Comparison of ENCODE assay signal across 11 mouse cellular contexts in genomic region chr4:43029749-43030148, GRCm38 (mm10). TPM values are rescaled to one million over a fixed set of nuclear protein-coding genes. Genes with fewer than 3 reads are reported as not detected.
DNase-seq lines count a peak whose midpoint lies in the region; ATAC-seq and TF ChIP-seq lines count a peak whose summit lies in the region.
"Had no signal": no experiment of that assay in that cellular context is flagged by ENCODE, and none has a peak within 500 bp of the region (broad histone marks: within the 10 kb centered on the region; RNA-seq: fewer than 3 reads in every experiment).

No protein-coding gene starts in this region.

- no peak for DNase-seq in kidney, adult 8-10 months
- DNase-seq in CH12.LX (ENCODE audit: extremely low read depth) = no peak
- no peak for DNase-seq in urinary bladder, postnatal 4 days (ENCODE audit: low spot score in 2 of 2)
- DNase-seq in urinary bladder, postnatal 10 days (ENCODE audit: low spot score) = no peak
- DNase-seq: kidney, adult 2 months; layer of hippocampus, postnatal 36 days; lung, postnatal 36 days had no signal

- TF ChIP-seq POLR2A in CH12.LX (IDR thresholded peaks at IDR 0.05; ENCODE audit: low read depth, low read length) = no peak

- no peak for TF ChIP-seq EP300 in CH12.LX (IDR thresholded peaks at IDR 0.05; ENCODE audit: low read length)

- no peak overlapping the region for H3K9ac ChIP-seq in kidney, embryonic 14.5 days (ENCODE audit: low read depth, low read length)
- H3K9ac ChIP-seq in CH12.LX (ENCODE audit: insufficient read depth, low read depth) = no peak overlapping the region
- 0 out of 2 replicates have a peak overlapping the region, but pooled peaks have one; percentile 7 for H3K9ac ChIP-seq in limb, embryonic 15.5 days

- no peaks in the 10 kb centered on the region for H3K9me3 ChIP-seq in kidney, embryonic 14.5 days (ENCODE audit: control insufficient read depth, low read length)
- H3K9me3 ChIP-seq in CH12.LX (replicated peaks; ENCODE audit: low read length) (no peaks in the 10 kb centered on the region), E14TG2a.4 (ENCODE audit: low read length) (no peaks in the 10 kb centered on the region)
- H3K9me3 ChIP-seq in limb, embryonic 15.5 days = no peaks in the 10 kb centered on the region
- H3K9me3 ChIP-seq: heart, embryonic 12.5 days had no signal

- H3K4me3 ChIP-seq in kidney, embryonic 14.5 days (ENCODE audit: low read length) = no peak overlapping the region; the same call in 1 of the 2 replicates
- H3K4me3 ChIP-seq in CH12.LX (replicated peaks in 1 of 3; ENCODE audit: low read depth in 2 of 3, low read length in 2 of 3, poor library complexity in 1 of 3) (no peak overlapping the region), E14TG2a.4 (replicated peaks; ENCODE audit: low read length) (peak overlapping the region; percentile 94)
- peak overlapping the region; percentile 77; the same call in 1 of the 2 replicates for H3K4me3 ChIP-seq in limb, embryonic 15.5 days

- TF ChIP-seq CTCF in CH12.LX (conservative IDR thresholded peaks at IDR 0.05 in 1 of 2, IDR thresholded peaks at IDR 0.05 in 1 of 2; ENCODE audit: low read depth in 2 of 2, low read length in 2 of 2) = no peak
- no peak for TF ChIP-seq CTCF in E14TG2a.4 (conservative IDR thresholded peaks at IDR 0.05; ENCODE audit: low read length)

- no peak for TF ChIP-seq RAD21 in CH12.LX (IDR thresholded peaks at IDR 0.05; ENCODE audit: low read depth, low read length)

- H3K79me2 ChIP-seq in CH12.LX (replicated peaks; ENCODE audit: control insufficient read depth, extremely low read depth, insufficient read depth, poor library complexity, severe bottlenecking) = peaks cover 13% of the 10 kb centered on the region

- dilution Hi-C loops in CH12.LX (cut with MboI; ENCODE audit: extremely low pct_ligation_motif_present, extremely low pct_unique_long_range_greater_than_20kb, low sequenced_read_pairs) = no loop called here

- peaks cover 16% of the 10 kb centered on the region for H3K4me1 ChIP-seq in kidney, embryonic 14.5 days (ENCODE audit: control insufficient read depth, insufficient read depth, low read length)
- H3K4me1 ChIP-seq in CH12.LX (ENCODE audit: control insufficient read depth in 1 of 2, insufficient read depth in 2 of 2) = peaks cover 5 to 24% of the 10 kb centered on the region in 2 experiments; a peak in 3 of 4 replicates
- H3K4me1 ChIP-seq in E14TG2a.4 (replicated peaks; ENCODE audit: low read depth, low read length) = peaks cover 52% of the 10 kb centered on the region
- H3K4me1 ChIP-seq in limb, embryonic 15.5 days = peaks cover 19% of the 10 kb centered on the region

- in situ Hi-C loops in CH12.LX (cut with MboI; ENCODE audit: low pct_ligation_motif_present, low pct_unique_long_range_greater_than_20kb, low sequenced_read_pairs) = no loop called here

- no peak for ATAC-seq in kidney, embryonic 14.5 days (ENCODE audit: low FRiP score, low TSS enrichment)
- ATAC-seq in limb, embryonic 15.5 days (ENCODE audit: insufficient number of reproducible peaks, low FRiP score, low TSS enrichment, low read depth) = no peak

- no peak overlapping the region for H3K27ac ChIP-seq in kidney, embryonic 14.5 days (ENCODE audit: low read depth, low read length)
- H3K27ac ChIP-seq in CH12.LX (ENCODE audit: insufficient read depth, low read depth) = no peak overlapping the region
- no peak overlapping the region for H3K27ac ChIP-seq in limb, embryonic 15.5 days

- H3K4me2 ChIP-seq in kidney, embryonic 14.5 days (replicated peaks; ENCODE audit: low read depth, low read length) = peak overlapping the region; percentile 87; the same call in 1 of the 2 replicates
- peak overlapping the region; percentile 58; the same call in 1 of the 2 replicates for H3K4me2 ChIP-seq in CH12.LX (ENCODE audit: insufficient read depth, low read depth, poor library complexity, severe bottlenecking)
- peak overlapping the region; percentile 72; the same call in 1 of the 2 replicates for H3K4me2 ChIP-seq in limb, embryonic 15.5 days

- H3K36me3 ChIP-seq in kidney, embryonic 14.5 days (ENCODE audit: control insufficient read depth, insufficient read depth, low read length) = peaks cover 46% of the 10 kb centered on the region
- H3K36me3 ChIP-seq in CH12.LX (replicated peaks in 1 of 2; ENCODE audit: control insufficient read depth in 1 of 2, insufficient read depth in 1 of 2, low read length in 1 of 2) (peaks cover 26 to 64% of the 10 kb centered on the region in 2 experiments), E14TG2a.4 (ENCODE audit: insufficient read depth, low read length) (peaks cover 59% of the 10 kb centered on the region)
- H3K36me3 ChIP-seq in limb, embryonic 15.5 days = peaks cover 52% of the 10 kb centered on the region

- 93% methylated on average over 9 of the region's 9 CpGs for WGBS in kidney, embryonic 14.5 days
- WGBS in limb, embryonic 15.5 days = 94% methylated on average over 9 of the region's 9 CpGs

- no peaks in the 10 kb centered on the region for H3K27me3 ChIP-seq in kidney, embryonic 14.5 days (ENCODE audit: control insufficient read depth, insufficient read depth, low read length)
- no peaks in the 10 kb centered on the region for H3K27me3 ChIP-seq in CH12.LX (replicated peaks)
- H3K27me3 ChIP-seq in E14TG2a.4 (ENCODE audit: insufficient read depth, low read length) = no peaks in the 10 kb centered on the region
- no peaks in the 10 kb centered on the region for H3K27me3 ChIP-seq in limb, embryonic 15.5 days
- H3K27me3 ChIP-seq: heart, embryonic 12.5 days had no signal

TF ChIP-seq in CH12.LX, 34 proteins besides CTCF, POLR2A, EP300 and RAD21:
- TF ChIP-seq UBTF (IDR thresholded peaks at IDR 0.05; ENCODE audit: low read depth, low read length) (no peak), SIN3A (IDR thresholded peaks at IDR 0.05; ENCODE audit: low read length) (no peak), ETS1 (conservative IDR thresholded peaks at IDR 0.05; ENCODE audit: low read depth, low read length) (no peak), CHD1 (IDR thresholded peaks at IDR 0.05; ENCODE audit: low read depth, low read length) (no peak), MEF2A (IDR thresholded peaks at IDR 0.05; ENCODE audit: borderline replicate concordance, low read depth, low read length) (no peak), ZNF384 (IDR thresholded peaks at IDR 0.05; ENCODE audit: low read depth, low read length) (no peak), USF1 (IDR thresholded peaks at IDR 0.05; ENCODE audit: low read depth, low read length) (no peak), USF2 (conservative IDR thresholded peaks at IDR 0.05; ENCODE audit: low read depth, low read length) (no peak), GABPA (IDR thresholded peaks at IDR 0.05; ENCODE audit: insufficient replicate concordance, low read depth, low read length) (no peak), MAFK (IDR thresholded peaks at IDR 0.05; ENCODE audit: insufficient replicate concordance, low read length) (no peak), MAZ (IDR thresholded peaks at IDR 0.05; ENCODE audit: low read depth, low read length) (no peak), ZC3H11A (IDR thresholded peaks at IDR 0.05; ENCODE audit: low read depth, low read length) (no peak), ELF1 (IDR thresholded peaks at IDR 0.05; ENCODE audit: low read depth, low read length) (no peak), PAX5 (IDR thresholded peaks at IDR 0.05; ENCODE audit: low read length) (no peak)

RNA-seq across cellular contexts. Expression of gene Stoml2, which starts 1.8 kb away (rescaled TPM):
- polyA plus RNA-seq in kidney, embryonic 14.5 days (2014; fragmentation: Nextera tagmentation; extraction: Ambion mirVana) = 353 and 454 TPM in 2 replicates
- 293 and 320 TPM in 2 replicates for total RNA-seq in CH12.LX (2012; rRNA removed)
- total RNA-seq in CH12.LX (2014; rRNA removed) = 296 and 338 TPM in 2 replicates
- 330 and 338 TPM in 2 replicates for polyA plus RNA-seq in CH12.LX (2012; ENCODE audit: insufficient read length, low read depth)
- 286 and 303 TPM in 2 replicates for polyA plus RNA-seq in limb, embryonic 15.5 days (2015; fragmentation: Nextera tagmentation; extraction: Ambion mirVana)

RNA-seq across cellular contexts. Expression of gene Pigo, which starts 4.1 kb away (rescaled TPM):
- polyA plus RNA-seq in kidney, embryonic 14.5 days (2014; fragmentation: Nextera tagmentation; extraction: Ambion mirVana) = 14.5 and 21.0 TPM in 2 replicates
- 18.7 and 19.1 TPM in 2 replicates for total RNA-seq in CH12.LX (2012; rRNA removed)
- 8.0 and 8.7 TPM in 2 replicates for total RNA-seq in CH12.LX (2014; rRNA removed)
- 19.4 and 21.9 TPM in 2 replicates for polyA plus RNA-seq in CH12.LX (2012; ENCODE audit: insufficient read length, low read depth)
- polyA plus RNA-seq in limb, embryonic 15.5 days (2015; fragmentation: Nextera tagmentation; extraction: Ambion mirVana) = 22.7 and 23.1 TPM in 2 replicates

RNA-seq across cellular contexts. Expression of gene Fam214b, which starts 16.3 kb away (rescaled TPM):
- polyA plus RNA-seq in kidney, embryonic 14.5 days (2014; fragmentation: Nextera tagmentation; extraction: Ambion mirVana) = 6.8 and 8.3 TPM in 2 replicates
- total RNA-seq in CH12.LX (2012; rRNA removed) (2.7 and 3.3 TPM in 2 replicates), CH12.LX (2014; rRNA removed) (1.7 TPM in 2 replicates)
- polyA plus RNA-seq in CH12.LX (2012; ENCODE audit: insufficient read length, low read depth) = 4.7 and 5.3 TPM in 2 replicates
- 14.4 and 14.9 TPM in 2 replicates for polyA plus RNA-seq in limb, embryonic 15.5 days (2015; fragmentation: Nextera tagmentation; extraction: Ambion mirVana)

RNA-seq across cellular contexts. Expression of gene Fancg, which starts 19.4 kb away (rescaled TPM):
- 11.8 and 16.9 TPM in 2 replicates for polyA plus RNA-seq in kidney, embryonic 14.5 days (2014; fragmentation: Nextera tagmentation; extraction: Ambion mirVana)
- total RNA-seq in CH12.LX (2012; rRNA removed) = 13.2 and 14.8 TPM in 2 replicates
- total RNA-seq in CH12.LX (2014; rRNA removed) = 12.3 and 13.7 TPM in 2 replicates
- 15.1 and 18.7 TPM in 2 replicates for polyA plus RNA-seq in CH12.LX (2012; ENCODE audit: insufficient read length, low read depth)
- polyA plus RNA-seq in limb, embryonic 15.5 days (2015; fragmentation: Nextera tagmentation; extraction: Ambion mirVana) = 20.7 and 26.1 TPM in 2 replicates

RNA-seq across cellular contexts. Expression of gene Unc13b, which starts 29.0 kb away (rescaled TPM):
- polyA plus RNA-seq in kidney, embryonic 14.5 days (2014; fragmentation: Nextera tagmentation; extraction: Ambion mirVana) = 5.6 and 9.0 TPM in 2 replicates
- 0.04 and 0.08 TPM in 2 replicates for total RNA-seq in CH12.LX (2012; rRNA removed)
- total RNA-seq in CH12.LX (2014; rRNA removed) = 0.04 and 0.23 TPM in 2 replicates
- polyA plus RNA-seq in CH12.LX (2012; ENCODE audit: insufficient read length, low read depth) = 0.19 TPM in 2 replicates
- polyA plus RNA-seq in limb, embryonic 15.5 days (2015; fragmentation: Nextera tagmentation; extraction: Ambion mirVana) = 2.7 and 2.9 TPM in 2 replicates

Comparison
In these comparisons a context has a peak if more than half of its experiments do, and no peak if none do; other contexts are left out.
1. H3K4me3 ChIP-seq: peak in E14TG2a.4 (single experiment) and limb, embryonic 15.5 days (single experiment); none in kidney, embryonic 14.5 days (single experiment) and CH12.LX (0 of 3).
2. Peak in every context shown above with its lines, with median percentiles within 50 percentile points of each other: H3K4me2 ChIP-seq.